Mouse (Mus musculus): ENCODE results near the gene Tle4. TPM values are rescaled to one million over a fixed set of nuclear protein-coding genes. Genes with fewer than 3 reads are reported as not detected.

Tle4 gene
- total RNA-seq, 2 experiments from 2014 or later: 37.1 to 43.9 TPM

DNA sequence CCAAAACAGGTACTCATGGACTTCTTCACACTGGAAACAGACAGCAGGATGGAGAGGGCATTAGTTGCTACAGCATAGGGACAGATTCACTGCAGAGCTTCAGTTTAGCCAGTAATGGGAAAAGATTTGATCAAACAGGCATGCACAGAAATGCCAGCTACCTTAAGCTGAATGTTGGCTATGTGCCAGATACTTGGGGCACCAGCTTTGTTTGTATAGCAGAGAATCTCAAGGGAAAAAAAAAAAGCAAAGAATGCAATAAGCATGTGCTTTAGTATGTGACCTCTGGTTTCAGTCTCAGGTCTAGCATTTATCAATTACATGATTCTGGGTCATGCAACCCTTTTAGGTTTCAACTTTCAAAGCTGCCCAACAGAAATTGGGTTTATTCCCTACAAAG, 118.1 kb downstream of the Tle4 start:
- no peak for DNase-seq (ENCODE audit: extremely low spot score in 1 of 2, low spot score in 1 of 2)

DNA sequence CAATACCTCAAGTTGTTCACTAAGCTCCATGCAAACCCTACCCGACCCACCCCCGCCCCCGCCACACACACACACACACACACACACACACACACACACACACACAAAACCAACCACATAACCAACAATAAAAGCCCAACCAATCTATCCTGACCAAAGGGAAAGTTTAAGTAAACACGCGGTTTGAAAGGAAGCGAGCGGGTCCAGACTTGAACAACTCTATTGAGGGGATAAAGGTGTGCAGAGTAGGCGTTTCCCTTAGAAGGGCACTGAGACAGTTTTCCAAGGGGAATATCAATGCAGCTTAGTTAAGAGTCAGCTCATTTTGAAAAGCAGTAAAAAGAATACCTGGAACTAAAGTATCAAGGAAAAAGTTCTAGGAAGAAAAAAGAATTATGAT, 128.5 kb downstream of the Tle4 start:
- no peak for DNase-seq (ENCODE audit: extremely low spot score in 1 of 2, low spot score in 1 of 2)

DNA sequence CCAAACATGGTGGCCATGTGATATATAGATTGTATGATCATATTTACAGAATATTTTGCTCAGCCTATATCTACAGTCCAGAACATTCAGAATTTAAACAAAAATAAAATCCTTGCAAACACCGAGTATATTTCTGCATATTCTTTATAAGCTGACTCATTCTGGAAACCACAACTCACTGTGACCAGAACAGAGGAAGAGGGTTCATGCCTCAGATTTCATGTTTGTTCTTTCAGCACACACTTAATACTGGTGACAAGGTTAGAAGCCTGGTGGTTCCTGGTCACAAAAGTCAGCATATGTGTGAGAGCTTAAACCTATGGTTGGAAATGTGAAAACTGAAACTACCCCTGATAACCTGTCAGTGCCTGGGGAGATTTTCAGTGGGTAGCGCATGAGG, 129.1 kb downstream of the Tle4 start:
- no peak for DNase-seq (ENCODE audit: extremely low spot score in 1 of 2, low spot score in 1 of 2)

DNA sequence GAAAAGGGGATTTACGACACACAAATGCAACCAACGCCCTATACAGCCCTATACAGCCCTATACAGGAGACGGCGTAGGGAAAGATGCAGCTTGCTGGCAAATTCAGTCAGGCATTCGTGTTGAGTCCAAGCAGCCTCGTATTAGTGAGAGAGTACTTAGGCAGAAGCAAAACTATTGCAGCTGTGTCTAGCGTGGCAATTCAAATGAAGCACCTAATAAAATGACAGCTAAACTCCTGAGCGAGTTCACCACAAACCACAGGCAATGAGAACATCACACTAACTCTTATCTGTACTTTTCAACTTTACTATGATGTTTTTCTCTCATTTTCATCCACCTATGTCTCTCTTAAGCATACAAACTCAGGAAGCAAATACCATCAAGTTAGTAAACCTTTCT, 131.8 kb downstream of the Tle4 start:
- DNase-seq (ENCODE audit: extremely low spot score in 1 of 2, low spot score in 1 of 2): no peak

DNA sequence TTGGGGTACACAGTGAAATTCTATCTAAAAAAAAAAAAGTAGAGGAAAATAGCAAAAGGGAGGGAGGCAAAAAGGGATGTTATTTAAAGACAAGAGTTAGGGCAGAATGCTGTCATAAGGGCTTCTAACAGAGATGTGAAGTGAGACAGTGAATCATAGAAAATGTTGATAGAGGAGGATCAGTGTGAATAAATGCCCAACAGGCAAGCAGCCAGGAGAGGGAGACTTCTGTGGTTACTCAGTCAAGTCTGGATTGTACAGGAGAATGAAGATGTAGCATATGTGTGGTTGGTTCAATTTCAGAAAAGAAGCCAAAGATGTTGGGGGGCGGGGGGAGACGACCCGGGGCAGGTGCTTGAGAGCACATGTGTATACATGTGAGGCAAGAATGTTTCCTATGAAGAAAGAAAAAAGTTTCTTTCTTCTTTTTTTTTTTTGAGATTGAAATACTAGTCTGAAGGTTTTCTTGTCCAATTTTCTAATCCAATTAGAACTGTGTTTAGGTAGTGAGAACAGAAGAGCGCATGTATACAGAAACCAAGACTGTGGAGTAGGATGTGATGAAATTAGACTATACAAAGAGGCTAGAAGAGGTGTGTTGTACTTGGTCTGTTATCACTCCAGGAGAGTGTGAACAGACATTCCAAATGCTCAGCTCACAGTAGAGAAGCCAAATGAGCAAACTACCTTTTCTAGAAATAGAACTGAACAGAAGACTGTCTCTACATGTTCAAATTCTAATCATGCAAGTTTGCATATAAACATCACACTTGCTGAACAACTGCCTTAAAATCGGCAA, 134.4 kb downstream of the Tle4 start:
- DNase-seq (ENCODE audit: extremely low spot score in 1 of 2, low spot score in 1 of 2): no peak

DNA sequence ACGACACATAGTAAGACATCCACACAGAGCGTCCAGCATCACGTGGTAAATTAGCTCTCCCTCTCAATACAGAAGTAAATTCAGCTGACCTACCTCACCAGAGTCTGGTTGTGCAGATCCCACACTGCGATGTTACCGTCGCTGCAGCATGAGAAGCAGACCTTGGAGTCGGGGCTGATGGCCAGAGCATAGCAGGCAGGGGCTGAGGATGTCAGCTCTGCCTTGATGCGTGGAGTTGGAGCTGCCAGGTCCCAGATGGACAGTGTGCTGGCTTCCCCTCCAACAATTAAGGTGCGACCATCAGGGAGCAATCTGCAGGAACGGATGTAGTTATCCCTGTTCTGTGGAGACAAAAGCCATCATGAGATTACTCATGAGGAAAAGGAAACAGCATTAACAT, 144.4 kb downstream of the Tle4 start:
- DNase-seq (ENCODE audit: extremely low spot score in 1 of 2, low spot score in 1 of 2): no peak

DNA sequence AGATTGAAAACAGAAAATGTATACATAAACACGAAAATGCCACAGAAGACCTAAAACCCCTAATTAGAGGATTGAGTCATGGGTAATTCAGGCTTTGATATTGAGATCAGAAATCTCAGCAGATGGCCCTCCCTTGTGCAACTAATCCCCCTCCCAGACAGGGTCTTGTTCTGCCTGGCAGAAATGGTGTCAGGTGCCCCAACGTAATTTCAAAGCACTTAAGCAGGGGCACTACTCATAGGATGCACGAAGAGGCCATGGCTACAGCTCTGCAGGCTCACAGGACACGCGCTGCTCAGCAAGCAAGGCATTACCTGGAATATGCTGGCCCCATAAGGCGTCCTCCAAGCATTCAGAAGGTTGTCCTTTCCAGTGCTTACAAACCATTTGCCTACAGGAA, 146.5 kb downstream of the Tle4 start:
- no peak for DNase-seq (ENCODE audit: extremely low spot score in 1 of 2, low spot score in 1 of 2)

DNA sequence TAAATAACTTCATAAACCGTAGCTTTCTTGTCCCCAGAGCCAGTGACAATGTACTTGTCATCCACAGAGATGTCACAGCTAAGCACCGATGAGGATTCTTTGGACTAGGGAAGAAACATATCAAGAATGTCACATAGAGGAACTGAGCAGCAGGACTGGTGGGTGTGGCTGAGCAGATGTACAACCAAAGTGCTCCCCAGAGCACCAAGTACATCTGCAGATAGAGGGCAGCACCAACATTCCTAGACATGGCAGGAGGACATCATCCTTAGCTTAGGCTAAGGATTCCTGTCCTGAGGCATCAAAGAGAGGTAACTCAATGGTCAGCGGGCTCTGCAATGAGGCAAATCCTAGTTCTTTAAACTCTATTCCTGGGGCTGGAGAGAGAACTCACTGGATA, 148.1 kb downstream of the Tle4 start:
- DNase-seq (ENCODE audit: extremely low spot score in 1 of 2, low spot score in 1 of 2): no peak

DNA sequence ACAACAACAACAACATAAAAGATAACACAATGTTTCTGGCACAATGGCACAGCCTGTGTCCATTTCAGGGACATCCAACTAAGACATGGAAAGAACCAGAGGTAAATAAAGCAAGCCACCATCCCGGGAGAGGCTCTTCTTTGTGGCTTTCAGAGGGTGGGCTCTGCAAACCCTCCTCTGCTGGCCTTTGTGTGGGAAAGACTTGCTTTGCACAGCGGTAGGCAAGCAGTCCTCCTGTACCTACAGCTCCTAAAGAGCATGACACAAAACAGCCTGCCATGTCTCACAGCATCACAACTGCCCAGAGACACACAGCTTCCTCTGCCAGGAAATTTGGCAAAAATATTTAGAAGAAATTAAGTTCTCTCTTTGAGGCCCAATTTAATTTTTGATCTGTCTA, 149.3 kb downstream of the Tle4 start:
- no peak for DNase-seq (ENCODE audit: extremely low spot score in 1 of 2, low spot score in 1 of 2)

DNA sequence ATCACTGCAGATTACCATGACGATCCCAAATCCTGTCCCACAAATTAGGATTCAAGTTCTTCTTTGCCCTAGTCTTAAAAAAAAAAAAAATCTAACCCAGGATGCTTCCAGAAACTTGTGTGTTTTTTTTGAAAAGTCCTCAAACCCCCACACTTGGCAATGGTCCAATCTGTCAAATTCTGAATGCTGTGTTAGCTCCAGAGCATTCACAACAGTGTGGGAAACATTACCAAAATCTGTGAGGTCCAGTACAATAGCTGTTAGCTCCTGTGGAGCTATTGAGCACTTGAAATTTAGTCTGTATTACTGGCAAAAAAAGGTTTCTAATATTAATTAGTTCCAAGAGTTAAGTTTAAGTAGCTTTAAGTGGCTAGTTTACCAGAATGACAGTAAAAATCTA, 150.4 kb downstream of the Tle4 start:
- no peak for DNase-seq (ENCODE audit: extremely low spot score in 1 of 2, low spot score in 1 of 2)

DNA sequence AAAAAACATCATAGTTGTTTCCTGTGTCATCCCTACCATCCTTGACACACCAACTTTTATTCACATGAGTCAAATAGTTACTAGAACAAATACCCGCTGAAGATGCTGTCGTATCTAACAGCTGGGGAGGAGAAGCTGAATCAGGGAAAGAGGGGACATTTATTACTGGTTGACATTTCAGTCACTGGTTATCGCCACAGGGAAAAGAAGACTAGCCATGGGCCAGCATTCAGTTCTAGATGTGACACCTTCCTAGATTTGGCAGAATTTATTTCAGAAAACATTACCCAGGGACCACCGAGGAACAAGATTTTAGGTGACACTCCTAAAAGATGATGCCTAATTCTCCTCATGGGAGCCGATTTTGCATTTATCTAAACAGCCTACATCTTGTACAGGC, 156.0 kb downstream of the Tle4 start:
- no peak for DNase-seq (ENCODE audit: extremely low spot score in 1 of 2, low spot score in 1 of 2)

DNA sequence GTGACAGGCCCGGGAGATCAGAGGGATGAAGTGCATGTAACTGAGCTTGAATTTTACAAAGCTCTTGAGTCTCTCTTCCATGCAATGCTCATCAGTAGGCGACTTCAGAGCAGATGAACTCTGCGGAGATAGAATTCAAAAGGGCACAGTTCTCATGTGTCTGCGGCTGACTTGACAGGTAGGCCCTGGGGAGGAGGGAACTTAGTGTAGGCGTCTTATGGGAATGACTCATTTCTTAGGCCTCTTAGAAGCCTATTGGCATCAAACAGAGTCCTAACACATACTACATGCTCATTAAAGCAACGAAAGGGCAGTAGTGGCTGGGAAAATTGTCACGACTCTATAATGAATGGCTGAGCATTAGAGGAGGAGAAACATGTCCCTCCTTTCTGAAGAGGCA, 160.6 kb downstream of the Tle4 start:
- DNase-seq (ENCODE audit: extremely low spot score in 1 of 2, low spot score in 1 of 2): no peak

DNA sequence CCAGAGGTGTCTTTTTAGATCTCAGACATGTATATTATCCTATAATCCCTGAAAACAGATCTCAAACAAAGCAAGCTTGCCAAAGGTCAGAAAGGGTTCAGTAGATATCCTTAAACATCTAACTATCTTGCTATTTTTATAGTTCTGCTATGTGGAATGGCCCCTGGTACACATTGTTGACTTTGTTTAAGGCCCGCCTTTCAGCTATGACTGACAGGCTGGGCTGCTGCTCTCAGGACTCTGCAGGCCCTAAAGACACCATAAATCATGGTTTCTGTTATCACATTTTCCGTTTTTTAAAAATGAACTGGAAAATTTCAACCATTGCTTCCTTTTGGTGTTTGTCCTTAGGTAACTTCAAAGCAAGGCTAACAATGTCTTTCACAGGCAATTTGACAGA, 161.3 kb downstream of the Tle4 start:
- DNase-seq (ENCODE audit: extremely low spot score in 1 of 2, low spot score in 1 of 2): no peak

DNA sequence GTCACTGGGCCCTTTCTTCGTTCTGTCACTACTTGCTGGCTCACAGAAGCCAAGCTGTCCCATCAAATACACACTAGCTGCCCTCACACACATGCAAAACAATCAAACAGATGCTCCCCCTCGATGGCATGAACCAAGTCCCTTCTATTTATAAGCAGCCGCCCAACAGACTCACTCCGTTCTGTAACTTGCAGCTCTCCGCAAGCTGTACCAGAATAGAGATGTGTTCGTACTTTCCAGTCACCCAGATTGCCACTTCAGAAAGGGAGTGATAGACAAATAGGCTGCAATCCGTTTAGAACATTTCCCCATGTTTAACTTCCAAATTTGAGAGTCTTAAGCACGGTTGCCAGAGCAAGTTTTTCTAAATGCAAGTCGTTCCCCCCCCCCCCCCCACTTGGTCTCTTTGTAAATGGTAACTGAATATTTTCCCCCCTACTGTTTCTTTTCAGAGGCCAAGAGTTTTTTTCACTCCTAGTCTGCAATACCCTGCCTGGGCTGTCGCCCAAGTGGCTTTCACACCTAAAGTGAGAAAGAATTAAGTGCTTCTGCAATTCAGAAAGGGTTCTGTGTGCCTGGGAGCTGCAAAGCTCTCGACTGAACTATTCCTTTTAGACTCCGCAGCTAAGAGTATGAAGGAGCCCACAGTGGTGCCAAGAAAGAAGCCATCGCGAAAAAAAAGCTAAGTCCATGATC, 162.0 kb downstream of the Tle4 start:
- peak in 1 of 2 experiments; percentile 31 for DNase-seq (ENCODE audit: extremely low spot score in 1 of 2, low spot score in 1 of 2)

DNA sequence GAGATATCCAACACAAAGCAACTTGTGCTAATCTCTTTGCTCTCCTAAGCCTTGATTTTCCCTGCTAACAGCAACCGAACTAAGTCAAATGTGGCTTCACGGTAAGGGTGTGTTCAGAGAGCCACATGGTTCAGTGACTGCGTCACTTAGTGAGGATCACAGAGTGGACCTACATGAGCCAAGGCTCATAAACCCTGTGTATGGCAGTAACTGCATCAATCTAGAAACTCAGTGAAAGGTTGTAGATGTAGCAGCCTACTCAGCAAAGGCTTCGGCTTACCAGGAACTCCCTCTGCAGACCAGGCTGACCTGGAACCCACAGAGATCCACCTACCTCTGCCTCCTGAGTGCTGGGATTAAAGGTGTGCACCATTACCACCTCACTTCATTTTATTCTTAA, 164.0 kb downstream of the Tle4 start:
- DNase-seq (ENCODE audit: extremely low spot score in 1 of 2, low spot score in 1 of 2): no peak

DNA sequence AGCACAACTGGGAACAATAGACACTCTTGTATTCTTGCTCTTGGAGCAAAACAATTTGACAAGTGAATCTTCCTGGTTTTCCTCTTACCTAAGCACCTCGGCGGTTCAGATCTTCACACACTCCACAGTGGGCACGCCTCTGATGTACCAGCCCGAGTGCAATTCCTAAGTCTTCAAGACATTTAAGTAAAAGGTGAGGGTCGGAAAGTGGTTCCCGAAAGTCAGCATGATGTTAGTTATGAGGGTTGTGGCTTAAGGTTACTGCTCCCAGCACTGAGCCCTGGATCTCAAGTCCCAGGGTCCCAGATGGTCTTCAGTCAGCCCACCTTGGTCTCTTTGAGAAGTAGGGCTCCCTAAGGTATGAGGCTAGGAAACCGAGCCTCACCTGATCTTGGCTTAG, 165.4 kb downstream of the Tle4 start:
- no peak for DNase-seq (ENCODE audit: extremely low spot score in 1 of 2, low spot score in 1 of 2)

DNA sequence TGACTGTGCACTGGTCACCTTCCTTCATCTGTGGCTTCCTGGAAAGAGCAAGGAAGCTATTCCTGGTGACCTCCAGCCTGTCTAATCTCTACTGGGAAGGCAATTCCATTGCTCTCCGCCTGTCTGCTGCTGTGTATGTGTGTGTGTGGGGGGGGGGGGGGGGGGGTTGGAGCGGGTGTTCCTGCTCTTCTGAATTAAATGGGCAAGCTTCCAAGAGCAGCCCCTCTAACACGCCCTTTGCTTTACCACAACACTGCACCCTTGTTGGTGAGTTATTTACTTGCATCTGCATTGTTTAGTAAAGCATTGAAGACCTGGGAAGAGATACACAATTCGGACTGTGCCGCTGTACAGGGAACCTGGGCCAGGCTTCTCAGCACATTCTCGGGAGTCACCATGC, 170.9 kb downstream of the Tle4 start:
- no peak for DNase-seq (ENCODE audit: extremely low spot score in 1 of 2, low spot score in 1 of 2)

DNA sequence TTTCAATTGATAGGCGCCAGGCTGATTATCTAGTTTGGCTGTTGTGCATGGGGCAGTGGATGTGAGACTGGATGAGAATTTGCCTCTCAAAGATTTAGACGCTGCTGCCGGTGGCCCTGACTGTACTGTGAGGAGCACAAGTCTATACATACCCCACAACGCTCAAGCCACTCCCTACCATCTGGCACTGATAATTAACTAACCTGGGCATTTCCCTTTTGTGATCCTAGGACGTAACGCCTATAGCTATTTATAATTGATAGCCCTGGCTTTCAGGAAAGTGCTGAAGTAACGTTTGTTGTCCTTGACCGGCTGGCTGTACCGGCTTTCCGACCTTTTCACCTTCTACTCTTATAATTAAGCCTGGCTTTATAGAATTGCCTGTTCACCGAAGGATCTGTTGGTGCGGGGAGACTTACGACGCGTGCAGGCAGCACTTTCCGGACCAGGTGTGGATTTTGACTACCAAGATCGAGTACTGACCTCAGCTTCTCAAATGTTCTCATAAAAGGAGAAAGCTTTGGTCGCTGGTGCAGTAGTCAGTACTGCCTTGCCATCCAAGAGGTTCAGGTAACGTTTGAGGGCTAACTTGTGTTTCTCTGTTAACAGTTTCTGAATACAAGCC, 171.5 kb downstream of the Tle4 start:
- no peak for DNase-seq (ENCODE audit: extremely low spot score in 1 of 2, low spot score in 1 of 2)

DNA sequence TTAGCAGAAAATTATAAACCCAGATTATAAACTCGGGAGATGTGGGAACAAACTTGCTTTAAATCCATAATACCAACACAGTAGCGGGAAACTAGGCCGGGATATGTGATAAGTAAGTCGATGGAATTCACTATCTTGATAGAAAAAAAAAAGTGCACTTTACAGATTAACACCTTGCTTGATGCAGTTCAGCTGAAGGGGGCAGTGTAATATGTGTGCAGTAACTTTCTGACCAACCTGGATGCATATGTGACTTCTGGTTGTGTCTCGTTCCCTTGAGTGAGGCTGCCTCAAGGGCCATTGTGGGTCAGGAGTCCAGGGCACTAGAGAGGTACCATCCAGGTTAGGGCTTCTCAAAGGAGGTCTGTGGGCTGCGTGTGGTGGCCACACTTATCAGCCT, 172.7 kb downstream of the Tle4 start:
- DNase-seq (ENCODE audit: extremely low spot score in 1 of 2, low spot score in 1 of 2): no peak

DNA sequence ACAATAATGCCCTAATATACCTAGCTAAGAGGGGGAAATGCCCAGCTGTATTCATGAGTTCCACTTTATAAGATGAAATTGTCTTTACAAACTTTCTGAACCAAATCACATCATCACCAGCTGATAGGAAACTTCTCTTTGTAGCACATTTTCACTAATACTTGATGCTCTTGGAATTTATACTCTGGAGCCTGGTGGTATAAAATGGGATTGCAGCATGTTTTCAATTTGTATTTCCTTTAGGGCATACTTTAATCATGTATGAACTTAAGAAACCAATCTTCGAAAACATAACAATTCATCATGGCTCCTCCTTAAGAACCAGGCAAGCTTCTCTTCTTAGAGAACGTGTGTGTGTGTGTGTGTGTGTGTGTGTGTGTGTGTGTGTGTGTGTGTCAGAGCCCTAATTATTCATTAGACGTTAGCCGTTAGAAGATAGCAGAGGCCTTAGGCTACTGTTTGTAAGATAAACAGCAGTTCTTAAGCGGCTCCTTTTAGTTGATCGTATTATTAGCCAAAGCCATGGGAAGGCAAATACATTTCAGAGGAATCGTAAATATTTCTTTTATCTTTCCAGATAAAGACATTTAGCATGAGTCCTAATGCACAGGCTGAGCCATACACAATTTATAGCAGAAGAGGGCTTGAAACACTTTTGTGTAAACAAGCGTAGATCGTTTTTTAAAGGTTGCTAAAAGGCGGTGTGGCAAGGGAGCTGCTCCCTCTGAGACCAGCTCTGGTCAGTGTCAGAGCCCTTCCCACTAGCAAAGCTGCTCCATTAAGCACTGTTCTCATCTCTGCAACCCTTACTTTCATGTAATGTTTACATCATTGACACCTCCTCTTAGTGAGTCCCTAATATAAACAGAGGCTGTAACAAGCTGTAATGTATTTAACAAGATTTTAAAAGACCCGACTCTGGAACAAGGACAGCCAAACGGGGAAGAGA, 173.6 kb downstream of the Tle4 start:
- no peak for DNase-seq (ENCODE audit: extremely low spot score in 1 of 2, low spot score in 1 of 2)

DNA sequence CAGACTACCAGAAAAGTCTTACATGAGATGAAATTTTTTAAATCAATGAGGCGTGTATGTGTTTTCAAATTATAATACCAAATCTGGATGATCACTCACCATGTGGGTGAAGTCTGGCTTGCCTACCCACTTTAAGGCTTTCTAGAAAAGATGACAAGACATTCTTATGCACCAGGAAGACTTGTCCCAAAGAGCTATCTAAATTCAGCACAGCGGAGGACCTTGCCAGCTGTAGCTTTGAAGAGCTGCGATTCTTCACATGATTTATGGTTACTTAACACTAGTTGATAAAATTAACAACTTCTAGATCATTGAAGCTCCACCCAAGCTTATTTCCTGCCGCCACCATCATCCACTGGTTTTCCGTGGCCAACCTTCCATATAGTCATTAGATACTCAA, 176.2 kb downstream of the Tle4 start:
- DNase-seq (ENCODE audit: extremely low spot score in 1 of 2, low spot score in 1 of 2): no peak

All from layer of hippocampus, postnatal 25 days (tissue).